Mouse (Mus musculus) layer of hippocampus, adult 8-10 months (tissue): ENCODE measurements around the gene Gm21663. TPM values are rescaled to one million over a fixed set of nuclear protein-coding genes. Genes with fewer than 3 reads are reported as not detected.
"Not testable (repeated sequence)": the region's sequence is repeated elsewhere in the genome, so short reads cannot be mapped to it uniquely, and the experiment has no call there.

Experiments used
- DNase-seq, 2 experiments: peaks; one replicate each; pipeline ENCODE4 v3.0.0; 2022; ENCODE audit warnings: low spot score in 2 of 2
- total RNA-seq, 4 experiments: library from RNA; stranded (reverse); gene quantifications; 2 replicates each; pipeline ENCODE4 v1.2.4; 2022

Gene Gm21663
- total RNA-seq, result not detected

- not testable (repeated sequence) for DNase-seq
These were observed at the start of gene Gm21663 for GRCm38 (mm10) chr5:25942281-25942680. Gene Gm21663 (minus strand): TSS chr5:25942381.

GRCm38 (mm10) chr5:25988550-25988949, 46.4 kb upstream of the Gm21663 start, which contains the start of gene Gm21698:
Gene Gm21698 (minus strand): TSS chr5:25988650.
- not testable (repeated sequence) for DNase-seq

- not testable (repeated sequence) for DNase-seq
These were observed 30.4 kb upstream of the Gm21663 start, which contains the start of gene Gm21680 for GRCm38 (mm10) chr5:25972563-25972962. Gene Gm21680 (minus strand): TSS chr5:25972663.

GRCm38 (mm10) chr5:25957050-25957449, 14.9 kb upstream of the Gm21663 start:
- DNase-seq, result not testable (repeated sequence)

- DNase-seq, result peak in 1 of 2 experiments; percentile 2
These were observed 14.4 kb upstream of the Gm21663 start for GRCm38 (mm10) chr5:25956611-25957010.

- not testable (repeated sequence) for DNase-seq
These were observed 12.1 kb upstream of the Gm21663 start, which contains the start of gene Gm21671 for GRCm38 (mm10) chr5:25954317-25954716. Gene Gm21671 (minus strand): TSS chr5:25954417.

- DNase-seq, result not testable (repeated sequence)
These were observed 3.2 kb upstream of the Gm21663 start for GRCm38 (mm10) chr5:25945391-25945790.

- DNase-seq, result peak in 1 of 2 experiments; percentile 48
These were observed 50.9 kb downstream of the Gm21663 start for GRCm38 (mm10) chr5:25891321-25891720.

GRCm38 (mm10) chr5:25889746-25890382, 52.3 kb downstream of the Gm21663 start:
- DNase-seq, result no peak

GRCm38 (mm10) chr5:25886708-25887107, 55.5 kb downstream of the Gm21663 start:
- no peak for DNase-seq

Other genes starting within 250 kb of the Gm21663 start
- 1 to 10 TPM; 5.9 to 9.2 (median 7.8) TPM for gene Xrcc2, start 236.6 kb downstream of the Gm21663 start, total RNA-seq
- 100 to 1,000 TPM; 132 to 138 (median 137) TPM for gene Actr3b, start 182.4 kb downstream of the Gm21663 start, total RNA-seq
- gene Gm21671, start 12.0 kb upstream of the Gm21663 start, total RNA-seq, result not detected
- not detected for gene Gm21680, start 30.3 kb upstream of the Gm21663 start, total RNA-seq
- not detected for gene Gm21698, start 46.3 kb upstream of the Gm21663 start, total RNA-seq
- gene Gm1979, start 62.4 kb upstream of the Gm21663 start, total RNA-seq, result under 1 TPM in 1 of 4 experiments, not detected in 3; 0.93 TPM
- not detected for gene Gm5862, start 80.5 kb upstream of the Gm21663 start, total RNA-seq
- not detected for gene Speer4a, start 97.2 kb upstream of the Gm21663 start, total RNA-seq
- under 1 TPM in 1 of 4 experiments, not detected in 3; 0.11 TPM for gene Gm7347, start 116.2 kb upstream of the Gm21663 start, total RNA-seq
- not detected for gene Gm10471, start 146.9 kb upstream of the Gm21663 start, total RNA-seq
- not detected for gene 5031410I06Rik, start 163.0 kb upstream of the Gm21663 start, total RNA-seq
- gene Gm10220, start 179.0 kb upstream of the Gm21663 start, total RNA-seq, result not detected